8 mouse cellular contexts compared by ENCODE assay signal in genomic region chr17:34606186-34607039, GRCm38 (mm10). TPM values are rescaled to one million over a fixed set of nuclear protein-coding genes. Genes with fewer than 3 reads are reported as not detected.
A peak's percentile ranks its signal among the peaks of the same experiment; 100 is the strongest.
DNase-seq lines count a peak whose midpoint lies in the region; ATAC-seq and TF ChIP-seq lines count a peak whose summit lies in the region.

No protein-coding gene starts in this region.

- ATAC-seq in CD4-positive, CD25-positive, alpha-beta regulatory T cell, adult 4 months: no peak
- ATAC-seq in lung, embryonic 15.5 days (ENCODE audit: borderline replicate concordance, extremely low read depth, low FRiP score, low TSS enrichment): no peak
- ATAC-seq in heart, postnatal 0 days (ENCODE audit: insufficient read depth, low read depth): no peak
- no peak for ATAC-seq in liver, postnatal 0 days

- 10% methylated on average over 32 of the region's 32 CpGs for WGBS in lung, embryonic 15.5 days
- WGBS in heart, postnatal 0 days: 15% methylated on average over 31 of the region's 32 CpGs
- 11% methylated on average over 32 of the region's 32 CpGs for WGBS in liver, postnatal 0 days (ENCODE audit: insufficient replicate concordance)

- DNase-seq in CD4-positive, CD25-positive, alpha-beta regulatory T cell, adult 2 months (ENCODE audit: low read depth, low spot score): peak; percentile 44
- DNase-seq in lung, adult 18-20 months: no peak
- DNase-seq in heart, postnatal 0 days (ENCODE audit: low spot score): no peak
- no peak for DNase-seq in liver, postnatal 0 days
- no peak for DNase-seq in left cerebral cortex, adult 9 months (ENCODE audit: low spot score in 2 of 2)
- DNase-seq in Muller cell, postnatal 12 days (ENCODE audit: inconsistent ontology term): no peak

- peak overlapping the region; percentile 92 for H3K9ac ChIP-seq in lung, embryonic 15.5 days
- peak overlapping the region; percentile 84 for H3K9ac ChIP-seq in heart, postnatal 0 days (replicated peaks; ENCODE audit: low read depth, low read length)
- peak overlapping the region; percentile 86 for H3K9ac ChIP-seq in liver, postnatal 0 days (replicated peaks)

- H3K4me2 ChIP-seq in lung, embryonic 15.5 days: peak overlapping the region; percentile 95
- H3K4me2 ChIP-seq in heart, postnatal 0 days (ENCODE audit: low read depth, low read length): peak overlapping the region; percentile 98
- H3K4me2 ChIP-seq in liver, postnatal 0 days (ENCODE audit: low read depth, low read length): peak overlapping the region; percentile 92

- no peaks in the 10 kb centered on the region for H3K9me3 ChIP-seq in lung, embryonic 15.5 days
- no peaks in the 10 kb centered on the region for H3K9me3 ChIP-seq in heart, postnatal 0 days (replicated peaks; ENCODE audit: control insufficient read depth, low read length)
- H3K9me3 ChIP-seq in liver, postnatal 0 days (ENCODE audit: low read length): no peaks in the 10 kb centered on the region

- TF ChIP-seq CTCF in heart, postnatal 0 days (IDR thresholded peaks at IDR 0.05; ENCODE audit: low read depth): no peak
- TF ChIP-seq CTCF in liver, postnatal 0 days (IDR thresholded peaks at IDR 0.05; ENCODE audit: low read depth): no peak

- no peak for TF ChIP-seq EP300 in heart, postnatal 0 days (IDR thresholded peaks at IDR 0.05; ENCODE audit: low read depth)
- TF ChIP-seq EP300 in liver, postnatal 0 days (IDR thresholded peaks at IDR 0.05; ENCODE audit: low read depth): no peak

- H3K27me3 ChIP-seq in lung, embryonic 15.5 days: no peaks in the 10 kb centered on the region
- H3K27me3 ChIP-seq in heart, postnatal 0 days (ENCODE audit: control insufficient read depth, insufficient read depth, low read length): no peaks in the 10 kb centered on the region
- H3K27me3 ChIP-seq in liver, postnatal 0 days (ENCODE audit: insufficient read depth, low read length): no peaks in the 10 kb centered on the region

- H3K4me3 ChIP-seq in lung, embryonic 15.5 days: peak overlapping the region; percentile 95
- peak overlapping the region; percentile 70 for H3K4me3 ChIP-seq in heart, postnatal 0 days (ENCODE audit: low read depth, low read length)
- peak overlapping the region; percentile 77 for H3K4me3 ChIP-seq in liver, postnatal 0 days (ENCODE audit: low read depth, low read length)

- H3K4me1 ChIP-seq in lung, embryonic 15.5 days: peaks cover 34% of the 10 kb centered on the region
- H3K4me1 ChIP-seq in heart, postnatal 0 days (ENCODE audit: control insufficient read depth, insufficient read depth): peaks cover 22% of the 10 kb centered on the region
- peaks cover 49% of the 10 kb centered on the region for H3K4me1 ChIP-seq in liver, postnatal 0 days (ENCODE audit: insufficient read depth)

- peak overlapping the region; percentile 90 for H3K27ac ChIP-seq in lung, embryonic 15.5 days
- peak overlapping the region; percentile 95 for H3K27ac ChIP-seq in heart, postnatal 0 days (ENCODE audit: low read depth)
- peak overlapping the region; percentile 96 for H3K27ac ChIP-seq in liver, postnatal 0 days (ENCODE audit: low read depth)

- peaks cover 14% of the 10 kb centered on the region for H3K36me3 ChIP-seq in lung, embryonic 15.5 days
- H3K36me3 ChIP-seq in heart, postnatal 0 days (replicated peaks; ENCODE audit: control insufficient read depth, insufficient read depth, low read length): peaks cover 18% of the 10 kb centered on the region
- peaks cover 17% of the 10 kb centered on the region; the same call in 1 of the 2 replicates for H3K36me3 ChIP-seq in liver, postnatal 0 days (replicated peaks; ENCODE audit: insufficient read depth, low read length)

RNA-seq across cellular contexts. Expression of gene Agpat1, which starts 2.4 kb away (rescaled TPM):
- polyA plus RNA-seq in CD4-positive, CD25-positive, alpha-beta regulatory T cell, adult 4 months (2017; shearing (Covaris generic)): 10 to 100 TPM; 16.9 to 19.2 TPM
- 51.8 and 51.9 TPM in 2 replicates for polyA plus RNA-seq in lung, embryonic 15.5 days (2015; fragmentation: Nextera tagmentation; extraction: Ambion mirVana)
- 112 and 120 TPM in 2 replicates for total RNA-seq in heart, postnatal 0 days (2014; rRNA removed; ENCODE audit: low replicate concordance)
- 39.1 and 39.6 TPM in 2 replicates for polyA plus RNA-seq in heart, postnatal 0 days (2015; fragmentation: Nextera tagmentation; extraction: Ambion mirVana)
- polyA plus RNA-seq in liver, postnatal 0 days (2015; fragmentation: Nextera tagmentation; extraction: Ambion mirVana): 9.9 and 11.1 TPM in 2 replicates

RNA-seq across cellular contexts. Expression of gene Rnf5, which starts 2.9 kb away (rescaled TPM):
- 10 to 100 TPM; 68.0 to 75.0 TPM for polyA plus RNA-seq in CD4-positive, CD25-positive, alpha-beta regulatory T cell, adult 4 months (2017; shearing (Covaris generic))
- polyA plus RNA-seq in lung, embryonic 15.5 days (2015; fragmentation: Nextera tagmentation; extraction: Ambion mirVana): 122 and 124 TPM in 2 replicates
- 29.6 and 42.5 TPM in 2 replicates for total RNA-seq in heart, postnatal 0 days (2014; rRNA removed; ENCODE audit: low replicate concordance)
- 79.9 and 86.5 TPM in 2 replicates for polyA plus RNA-seq in heart, postnatal 0 days (2015; fragmentation: Nextera tagmentation; extraction: Ambion mirVana)
- 78.4 and 80.0 TPM in 2 replicates for polyA plus RNA-seq in liver, postnatal 0 days (2015; fragmentation: Nextera tagmentation; extraction: Ambion mirVana)

RNA-seq across cellular contexts. Expression of gene Ager, which starts 8.8 kb away (rescaled TPM):
- 1 to 10 TPM; 4.0 to 4.5 TPM for polyA plus RNA-seq in CD4-positive, CD25-positive, alpha-beta regulatory T cell, adult 4 months (2017; shearing (Covaris generic))
- polyA plus RNA-seq in lung, embryonic 15.5 days (2015; fragmentation: Nextera tagmentation; extraction: Ambion mirVana): 197 and 248 TPM in 2 replicates
- 2.7 and 5.8 TPM in 2 replicates for total RNA-seq in heart, postnatal 0 days (2014; rRNA removed; ENCODE audit: low replicate concordance)
- 0.85 and 1.9 TPM in 2 replicates for polyA plus RNA-seq in heart, postnatal 0 days (2015; fragmentation: Nextera tagmentation; extraction: Ambion mirVana)
- 1.4 and 1.9 TPM in 2 replicates for polyA plus RNA-seq in liver, postnatal 0 days (2015; fragmentation: Nextera tagmentation; extraction: Ambion mirVana)

RNA-seq across cellular contexts. Expression of gene Egfl8, which starts 9.4 kb away (rescaled TPM):
- 1 to 10 TPM; 1.9 to 2.8 TPM for polyA plus RNA-seq in CD4-positive, CD25-positive, alpha-beta regulatory T cell, adult 4 months (2017; shearing (Covaris generic))
- polyA plus RNA-seq in lung, embryonic 15.5 days (2015; fragmentation: Nextera tagmentation; extraction: Ambion mirVana): 2.2 and 2.8 TPM in 2 replicates
- 0.15 and 0.93 TPM in 2 replicates for total RNA-seq in heart, postnatal 0 days (2014; rRNA removed; ENCODE audit: low replicate concordance)
- 0.97 and 1.3 TPM in 2 replicates for polyA plus RNA-seq in heart, postnatal 0 days (2015; fragmentation: Nextera tagmentation; extraction: Ambion mirVana)
- 0.46 and 0.66 TPM in 2 replicates for polyA plus RNA-seq in liver, postnatal 0 days (2015; fragmentation: Nextera tagmentation; extraction: Ambion mirVana)

RNA-seq across cellular contexts. Expression of gene Pbx2, which starts 15.3 kb away (rescaled TPM):
- polyA plus RNA-seq in CD4-positive, CD25-positive, alpha-beta regulatory T cell, adult 4 months (2017; shearing (Covaris generic)): 10 to 100 TPM in 1 of 2 experiments, 1 to 10 TPM in 1; 7.7 to 12.6 TPM
- polyA plus RNA-seq in lung, embryonic 15.5 days (2015; fragmentation: Nextera tagmentation; extraction: Ambion mirVana): 8.8 and 9.8 TPM in 2 replicates
- total RNA-seq in heart, postnatal 0 days (2014; rRNA removed; ENCODE audit: low replicate concordance): 42.6 and 59.1 TPM in 2 replicates
- 3.3 and 4.4 TPM in 2 replicates for polyA plus RNA-seq in heart, postnatal 0 days (2015; fragmentation: Nextera tagmentation; extraction: Ambion mirVana)
- 3.6 and 4.9 TPM in 2 replicates for polyA plus RNA-seq in liver, postnatal 0 days (2015; fragmentation: Nextera tagmentation; extraction: Ambion mirVana)

Comparison
In these comparisons a context has a peak if more than half of its experiments do, and no peak if none do; other contexts are left out.
1. RNA of gene Ager, which starts 8.8 kb away (polyA plus RNA-seq): 197 to 248 TPM in lung, embryonic 15.5 days; 4.0 to 4.5 TPM in CD4-positive, CD25-positive, alpha-beta regulatory T cell, adult 4 months, 0.85 to 1.9 TPM in heart, postnatal 0 days and 1.4 to 1.9 TPM in liver, postnatal 0 days; every median in the first group is over 10 times any median in the second.
2. Peak in every context shown above with its lines, with median percentiles within 50 percentile points of each other: H3K27ac ChIP-seq, H3K4me2 ChIP-seq, H3K4me3 ChIP-seq and H3K9ac ChIP-seq.